Mouse (Mus musculus): ENCODE measurements around the gene Notum.

The Notum gene

GRCm38 (mm10) chr11:120617519-120618112 lies 43.4 kb downstream of the Notum start, which contains the start of gene Pcyt2:
Pcyt2 (minus strand) TSS chr11:120617936.
- in situ Hi-C loops (cut with MboI, MseI), result no loop called here

- in situ Hi-C loops (cut with MboI, MseI), result no loop called here
Measured at GRCm38 (mm10) chr11:120616617-120617294, 44.2 kb downstream of the Notum start.

GRCm38 (mm10) chr11:120615606-120616203 lies 45.3 kb downstream of the Notum start:
- in situ Hi-C loops (cut with MboI, MseI), result no loop called here

- in situ Hi-C loops (cut with MboI, MseI), result no loop called here
Measured at GRCm38 (mm10) chr11:120615167-120615566, 45.8 kb downstream of the Notum start.

- in situ Hi-C loops (cut with MboI, MseI), result no loop called here
Measured at GRCm38 (mm10) chr11:120613976-120614375, 47.0 kb downstream of the Notum start.

GRCm38 (mm10) chr11:120613481-120613972 lies 47.4 kb downstream of the Notum start:
- in situ Hi-C loops (cut with MboI, MseI), result no loop called here

- in situ Hi-C loops (cut with MboI, MseI), result no loop called here
Measured at GRCm38 (mm10) chr11:120612763-120613162, 48.2 kb downstream of the Notum start.

- in situ Hi-C loops (cut with MboI, MseI), result no loop called here
Measured at GRCm38 (mm10) chr11:120610477-120611046, 50.4 kb downstream of the Notum start.

GRCm38 (mm10) chr11:120609250-120609649 lies 51.7 kb downstream of the Notum start:
- in situ Hi-C loops (cut with MboI, MseI), result no loop called here

- in situ Hi-C loops (cut with MboI, MseI), result no loop called here
Measured at GRCm38 (mm10) chr11:120608241-120609034, 52.5 kb downstream of the Notum start, which contains the start of gene Npb. Npb (plus strand) TSS chr11:120608477.

GRCm38 (mm10) chr11:120606764-120607163 lies 54.2 kb downstream of the Notum start:
- in situ Hi-C loops (cut with MboI, MseI), result no loop called here

GRCm38 (mm10) chr11:120605667-120606066 lies 55.3 kb downstream of the Notum start:
- in situ Hi-C loops (cut with MboI, MseI), result no loop called here

Data from T-helper 1 cell (primary cell).